Mouse (Mus musculus) thymus, adult 2 months (tissue): ENCODE measurements around the gene E2f6. TPM values are rescaled to one million over a fixed set of nuclear protein-coding genes. Genes with fewer than 3 reads are reported as not detected.

ENCODE experiments used
- DNase-seq: peaks from one replicate; pipeline ENCODE4 v3.0.0; 2021
- H3K27ac ChIP-seq: fragments of 200-500 bp; 2 replicates; pipeline ENCODE4 v1.5.1; 2012; ENCODE audit warnings: low read length, control low read depth; ENCODE audit not compliant: control insufficient read depth, insufficient read depth
- H3K27me3 ChIP-seq: fragments of 200-500 bp; 2 replicates; pipeline ENCODE4 v1.6.1; 2012; ENCODE audit warnings: mild to moderate bottlenecking, low read length, moderate library complexity, mixed read lengths; ENCODE audit not compliant: control insufficient read depth, insufficient read depth
- H3K36me3 ChIP-seq: fragments of 200-500 bp; 2 replicates; pipeline ENCODE4 v1.6.1; 2012; ENCODE audit warnings: mild to moderate bottlenecking, low read length, moderate library complexity; ENCODE audit not compliant: control insufficient read depth, insufficient read depth
- H3K4me1 ChIP-seq: fragments of 200-500 bp; replicated peaks from 2 replicates; pipeline ENCODE4 v1.6.1; 2012; ENCODE audit warnings: low read length; ENCODE audit not compliant: control insufficient read depth, insufficient read depth
- H3K4me3 ChIP-seq: fragments of 200-500 bp; 2 replicates; pipeline ENCODE4 v1.5.1; 2012; ENCODE audit warnings: mild to moderate bottlenecking, low read length, control low read depth, moderate library complexity; ENCODE audit not compliant: control insufficient read depth, insufficient read depth
- CTCF ChIP-seq: fragments of 200-500 bp; IDR thresholded peaks from 2 replicates; pipeline ENCODE4 v1.5.1; 2012; ENCODE audit warnings: mild to moderate bottlenecking, control low read depth, low read length, moderate library complexity, borderline replicate concordance; ENCODE audit not compliant: control insufficient read depth, poor library complexity, insufficient read depth; ENCODE audit errors: extremely low read depth
- POLR2A ChIP-seq: fragments of 200-500 bp; IDR thresholded peaks from 2 replicates; pipeline ENCODE4 v1.6.1; 2012; ENCODE audit warnings: mild to moderate bottlenecking, low read length, control low read depth, moderate library complexity; ENCODE audit not compliant: control insufficient read depth, poor library complexity, insufficient read depth; ENCODE audit errors: extremely low read depth
- WGBS: fragments of 180-500 bp; shearing (Covaris S2); methylation state at CpG from one replicate; pipeline ENCODE4 v1.1.7; 2018; 5-methylcytosine and 5-hydroxymethylcytosine counted together
- polyA plus RNA-seq: library from polyadenylated mRNA; depleted of rRNA; stranded (reverse); fragments of >200 nt; gene quantifications from 2 replicates; pipeline ENCODE4 v1.2.3, GENCODE M21; 2012

E2f6 gene
- polyA plus RNA-seq, 1 experiment, result 19.9 TPM

DNA sequence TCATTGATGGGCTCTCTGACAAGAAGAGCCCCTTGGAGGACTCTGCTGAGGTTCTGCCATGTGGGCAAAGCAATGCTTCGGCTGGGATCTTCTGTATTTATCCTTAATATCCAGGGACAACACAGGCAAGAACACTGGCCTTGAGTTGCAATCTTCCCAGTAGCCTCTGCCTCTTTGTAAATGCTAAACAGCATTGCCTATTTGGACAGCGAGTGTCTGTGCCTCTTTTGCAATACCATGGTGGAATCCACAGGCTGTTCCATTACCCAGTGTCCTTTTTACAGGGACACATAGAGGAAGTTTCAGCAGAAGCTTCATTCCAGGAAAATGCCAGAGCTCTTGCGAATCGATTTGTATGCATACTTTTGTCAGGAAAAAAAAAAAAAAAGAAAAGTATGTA is 53.7 kb downstream of the E2f6 start:
- H3K4me1 ChIP-seq, result no peaks in the 10 kb centered on the region; the same call in none of the 2 replicates
- no peaks in the 10 kb centered on the region for H3K36me3 ChIP-seq
- H3K27me3 ChIP-seq, result no peaks in the 10 kb centered on the region
- 92% methylated on average over 4 of the region's 4 CpGs for WGBS
- TF ChIP-seq POLR2A (no peak), CTCF (no peak)
- DNase-seq, result no peak
- H3K4me3 ChIP-seq, result no peak overlapping the region
- H3K27ac ChIP-seq, result no peak overlapping the region

DNA sequence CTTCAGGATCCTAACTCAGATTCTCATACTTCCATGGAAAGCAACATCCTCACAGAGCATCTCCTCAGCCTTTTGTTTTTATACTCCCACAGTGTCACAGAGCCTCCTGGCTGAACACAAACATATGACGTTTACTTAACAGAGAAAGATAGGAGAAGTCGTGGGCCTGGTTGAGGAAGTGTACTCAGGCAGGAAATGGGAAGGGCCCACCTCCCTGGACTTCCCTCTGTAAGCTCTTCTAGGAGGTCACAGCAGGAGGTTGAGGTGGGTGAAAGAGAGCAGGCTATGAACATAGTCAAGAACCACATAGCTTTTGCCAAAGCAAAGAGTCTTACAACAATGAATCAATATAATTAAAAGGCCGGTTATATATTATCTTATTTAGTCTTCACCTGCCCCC is 55.1 kb downstream of the E2f6 start:
- Histone ChIP-seq H3K36me3 (no peaks in the 10 kb centered on the region), H3K27ac (no peak overlapping the region), H3K4me3 (no peak overlapping the region), H3K4me1 (peaks cover 3% of the 10 kb centered on the region; the same call in 1 of the 2 replicates), H3K27me3 (no peaks in the 10 kb centered on the region)
- TF ChIP-seq POLR2A (no peak), CTCF (no peak)
- WGBS, result 30% methylated on average over 3 of the region's 3 CpGs
- no peak for DNase-seq

DNA sequence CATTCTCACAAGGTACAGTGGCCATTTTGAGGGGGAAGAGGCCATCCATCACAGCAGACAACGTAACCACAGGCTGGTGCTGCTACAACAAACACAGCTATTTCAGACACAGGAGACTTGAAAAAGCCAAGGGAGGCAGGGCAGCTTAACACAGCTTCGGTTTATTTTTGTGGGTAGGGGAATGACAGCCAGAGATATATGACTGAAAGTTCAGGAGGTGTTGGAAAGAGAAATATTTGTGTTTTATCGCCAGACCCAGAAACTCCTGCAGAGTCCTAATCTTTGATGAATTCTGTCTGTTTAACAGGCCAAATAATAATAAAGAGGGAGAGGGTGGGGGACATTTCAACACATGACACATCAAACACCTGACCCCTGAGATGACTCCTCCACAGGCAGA is 55.7 kb downstream of the E2f6 start:
- H3K27ac ChIP-seq, result no peak overlapping the region
- H3K27me3 ChIP-seq, result no peaks in the 10 kb centered on the region
- 32% methylated on average over 3 of the region's 3 CpGs for WGBS
- H3K36me3 ChIP-seq, result no peaks in the 10 kb centered on the region
- H3K4me1 ChIP-seq, result peaks cover 3% of the 10 kb centered on the region; the same call in 1 of the 2 replicates
- H3K4me3 ChIP-seq, result no peak overlapping the region
- DNase-seq, result no peak
- no peak for TF ChIP-seq CTCF
- no peak for TF ChIP-seq POLR2A

DNA sequence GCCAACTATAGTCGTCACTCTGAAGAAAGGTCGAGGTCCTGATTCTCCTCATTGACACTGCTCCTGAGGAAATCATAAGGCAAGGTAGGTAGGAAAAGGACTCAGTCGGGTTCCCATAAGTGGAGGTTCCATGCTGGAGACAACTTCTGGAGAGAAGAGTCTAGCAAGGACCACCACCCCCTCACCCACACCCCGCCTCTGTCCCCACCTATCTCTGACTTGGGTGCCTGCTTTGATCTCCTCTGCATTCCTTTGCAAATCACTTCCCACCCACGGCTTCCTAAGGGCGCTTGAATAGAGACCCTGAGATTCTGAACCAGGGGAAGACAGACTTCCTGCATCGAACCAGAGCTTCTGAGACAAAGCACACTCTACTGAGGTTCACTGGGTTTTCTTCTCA is 56.5 kb downstream of the E2f6 start:
- Histone ChIP-seq H3K27ac (no peak overlapping the region), H3K4me3 (no peak overlapping the region), H3K36me3 (no peaks in the 10 kb centered on the region), H3K4me1 (peaks cover 3% of the 10 kb centered on the region; the same call in 1 of the 2 replicates), H3K27me3 (no peaks in the 10 kb centered on the region)
- 78% methylated on average over 7 of the region's 7 CpGs for WGBS
- TF ChIP-seq POLR2A, result no peak
- TF ChIP-seq CTCF, result no peak
- no peak for DNase-seq

DNA sequence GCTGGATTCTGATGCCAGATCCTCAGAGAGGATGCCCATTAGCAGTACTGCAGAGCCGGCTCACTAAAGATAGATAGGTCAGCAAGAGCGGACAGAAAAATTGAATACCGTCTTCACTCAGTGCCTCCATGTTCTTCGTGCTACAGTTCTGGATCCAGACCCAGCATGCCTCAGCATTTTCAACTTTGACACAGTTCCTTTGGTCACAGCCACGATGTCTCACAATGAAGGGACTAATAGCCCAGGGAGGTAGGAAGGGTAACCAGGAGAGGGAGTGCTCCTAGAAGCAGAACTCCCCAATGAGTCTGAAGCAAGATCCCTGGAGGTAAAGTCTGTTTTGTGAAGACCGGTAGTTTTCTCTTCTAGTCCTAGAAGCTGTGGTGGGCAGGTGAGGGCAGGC is 57.9 kb downstream of the E2f6 start:
- TF ChIP-seq CTCF, result no peak
- TF ChIP-seq POLR2A, result no peak
- no peak for DNase-seq
- peaks cover 4% of the 10 kb centered on the region; the same call in 1 of the 2 replicates for H3K4me1 ChIP-seq

DNA sequence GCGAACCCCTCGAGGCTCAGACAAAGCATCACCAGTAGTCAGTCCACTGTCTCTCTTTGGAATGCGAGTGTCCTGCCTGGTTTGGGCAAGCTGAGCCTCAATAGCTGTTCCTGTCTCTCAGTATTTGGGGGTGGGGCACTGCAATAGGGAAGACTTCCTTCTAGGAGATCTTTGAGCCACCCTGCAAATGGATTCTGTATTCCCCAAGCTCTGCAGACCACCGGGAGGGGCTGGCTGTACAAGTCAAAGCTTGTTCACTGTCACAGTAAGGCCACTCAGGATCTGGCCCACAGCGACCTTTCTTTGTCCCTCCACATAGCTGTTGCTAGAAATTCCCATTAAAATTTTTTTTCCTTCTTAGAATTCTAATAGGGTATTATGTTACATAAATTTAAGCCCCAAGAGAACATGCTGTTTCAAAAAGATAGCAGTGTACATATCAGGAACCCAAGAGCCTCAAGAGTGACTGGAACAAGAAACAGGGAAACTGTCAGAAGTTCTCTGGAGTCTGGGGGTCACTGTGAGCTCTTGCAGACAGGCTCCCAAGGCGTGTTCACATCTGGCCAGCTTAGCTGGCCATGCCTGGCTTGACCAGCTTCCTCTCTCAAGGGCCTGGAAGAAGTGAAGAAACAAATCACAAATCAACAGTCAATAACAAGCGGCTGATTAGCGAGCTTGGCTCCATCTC is 58.5 kb downstream of the E2f6 start:
- H3K4me3 ChIP-seq, result no peak overlapping the region
- no peaks in the 10 kb centered on the region for H3K36me3 ChIP-seq
- DNase-seq, result no peak
- H3K27me3 ChIP-seq, result no peaks in the 10 kb centered on the region
- 89% methylated on average over 8 of the region's 8 CpGs for WGBS
- peaks cover 9% of the 10 kb centered on the region; the same call in 1 of the 2 replicates for H3K4me1 ChIP-seq
- no peak overlapping the region for H3K27ac ChIP-seq
- TF ChIP-seq POLR2A (no peak), CTCF (no peak)

More for the DNA sequence above, 57.9 kb downstream of the E2f6 start:
- Histone ChIP-seq H3K36me3 (no peaks in the 10 kb centered on the region), H3K4me3 (no peak overlapping the region), H3K27me3 (no peaks in the 10 kb centered on the region), H3K27ac (no peak overlapping the region)
- WGBS, result 88% methylated on average over 6 of the region's 6 CpGs
